ENCODE assay signal across 17 mouse cellular contexts in genomic region chr12:30598955-30599354, GRCm38 (mm10). TPM values are rescaled to one million over a fixed set of nuclear protein-coding genes. Genes with fewer than 3 reads are reported as not detected.
DNase-seq lines count a peak whose midpoint lies in the region; TF ChIP-seq lines count a peak whose summit lies in the region.
"Had no signal": no experiment of that assay in that cellular context is flagged by ENCODE, and none has a peak within 500 bp of the region (broad histone marks: within the 10 kb centered on the region; RNA-seq: fewer than 3 reads in every experiment).

No protein-coding gene starts in this region.

- H3ac ChIP-seq in myocyte (ENCODE audit: control insufficient read depth, insufficient read length): no peak overlapping the region

- H3K27ac ChIP-seq in gastrocnemius, adult 2 months: no peak overlapping the region
- H3K27ac ChIP-seq: neural tube, embryonic 13.5 days had no signal

- H3K36me3 ChIP-seq in myocyte (ENCODE audit: control insufficient read depth, insufficient read depth): no peaks in the 10 kb centered on the region
- H3K36me3 ChIP-seq: G1E; neural tube, embryonic 13.5 days had no signal

- no peak overlapping the region for H3K4me3 ChIP-seq in gastrocnemius, adult 2 months
- no peak overlapping the region for H3K4me3 ChIP-seq in lung, adult 2 months (replicated peaks; ENCODE audit: extremely low read depth, low read depth, low read length)
- H3K4me3 ChIP-seq in myocyte: no peak overlapping the region
- H3K4me3 ChIP-seq: neural tube, embryonic 13.5 days had no signal

- no peak for TF ChIP-seq CTCF in gastrocnemius, adult 2 months (IDR thresholded peaks at IDR 0.05)
- TF ChIP-seq CTCF in lung, adult 2 months (IDR thresholded peaks at IDR 0.05; ENCODE audit: insufficient read depth, low read length): no peak

- H3K79me2 ChIP-seq in myocyte (ENCODE audit: control insufficient read depth, insufficient read depth): no peaks in the 10 kb centered on the region

- DNase-seq in gastrocnemius, postnatal 14 days: peak; percentile 30
- no peak for DNase-seq in gastrocnemius, adult 2 months
- peak; percentile 26 for DNase-seq in lung, postnatal 10 days
- no peak for DNase-seq in lung, adult 2 months
- peak; percentile 13 for DNase-seq in NIH3T3 (ENCODE audit: low read depth)
- DNase-seq in embryo, embryonic 10.5 days (ENCODE audit: low spot score): no peak
- DNase-seq: B cell, adult 2 months; heart, adult 18-20 months; kidney, adult 9 months; kidney, postnatal 4 days; liver; liver, postnatal 0 days; right cerebral cortex, postnatal 4 days; thymus, postnatal 36 days had no signal

- H3K27me3 ChIP-seq in myocyte (ENCODE audit: control insufficient read depth, insufficient read depth, insufficient read length): no peaks in the 10 kb centered on the region
- H3K27me3 ChIP-seq: neural tube, embryonic 13.5 days had no signal

- H3K4me2 ChIP-seq in myocyte (ENCODE audit: low read depth): peak overlapping the region; percentile 20
- H3K4me2 ChIP-seq: neural tube, embryonic 13.5 days had no signal

- intact Hi-C loops in gastrocnemius, postnatal 14 days (cut with DNase I; ENCODE audit: low total_unique reads): loop anchor here (5.0 kb wide), 1 partner anchor 293 kb away; no protein-coding TSS in a partner anchor
- intact Hi-C loops in gastrocnemius, adult 2 months (cut with DNase I): no loop called here

- H3K4me1 ChIP-seq in lung, adult 2 months (ENCODE audit: control insufficient read depth, insufficient read depth, low read length): no peaks in the 10 kb centered on the region
- H3K4me1 ChIP-seq: neural tube, embryonic 13.5 days had no signal

- no peak for TF ChIP-seq POLR2A in lung, adult 2 months (IDR thresholded peaks at IDR 0.05; ENCODE audit: borderline replicate concordance, extremely low read depth, low read depth, low read length)
- no peak for TF ChIP-seq POLR2A in myocyte (IDR thresholded peaks at IDR 0.05; ENCODE audit: insufficient read length, low read depth)

- WGBS in lung, adult 2 months: 6% methylated on average over 3 of the region's 3 CpGs

TF ChIP-seq in myocyte, 11 proteins besides CTCF, POLR2A, EP300 and RAD21:
- TF ChIP-seq MYOD1 (IDR thresholded peaks at IDR 0.05; ENCODE audit: control insufficient read depth in 1 of 3, insufficient read length in 2 of 3, low read depth in 2 of 3) (peak in 2 of 3 experiments; percentile 75 to 76), TCF3 (IDR thresholded peaks at IDR 0.05; ENCODE audit: insufficient read length, low read depth) (no peak), POLR2AphosphoS2 (IDR thresholded peaks at IDR 0.05; ENCODE audit: insufficient read length, low read depth) (no peak), MYOG (IDR thresholded peaks at IDR 0.05; ENCODE audit: control insufficient read depth in 1 of 3, insufficient read depth in 1 of 3, insufficient read length in 2 of 3, low read depth in 2 of 3) (no peak), SRF (IDR thresholded peaks at IDR 0.05; ENCODE audit: control insufficient read depth, insufficient read length, low read depth) (no peak)

RNA-seq across cellular contexts. Expression of gene Tmem18, which starts 14.7 kb away (rescaled TPM):
- total RNA-seq in gastrocnemius, postnatal 14 days (2021): 1 to 10 TPM; 7.0 to 7.2 TPM
- 1 to 10 TPM; 7.5 to 8.3 TPM for total RNA-seq in gastrocnemius, adult 2 months (2021)
- 12.7 and 18.8 TPM in 2 replicates for polyA plus RNA-seq in lung, adult 2 months (2012; rRNA removed)
- 5.7 TPM for polyA plus RNA-seq in myocyte (2012; fragmentation: generic; extraction: Trizol)

Comparison
In these comparisons a context has a peak if more than half of its experiments do, and no peak if none do; other contexts are left out.
1. DNase-seq: peak in gastrocnemius, postnatal 14 days (single experiment), lung, postnatal 10 days (single experiment) and NIH3T3 (single experiment); none in gastrocnemius, adult 2 months (single experiment), lung, adult 2 months (single experiment) and embryo, embryonic 10.5 days (single experiment).